Mouse (Mus musculus) heart, postnatal 10 days (tissue): ENCODE measurements at regions not wholly inside any gene's neighbourhood (a gene's known extent, or its start where the extent isn't known, plus 50 kb on each side); places are given as distances from the start of the nearest gene placed in this dataset.
A peak's percentile ranks its signal among the peaks of the same experiment; 100 is the strongest.
"Not testable (repeated sequence)": the region's sequence is repeated elsewhere in the genome, so short reads cannot be mapped to it uniquely, and the experiment has no call there.

Experiments
- DNase-seq, 2 experiments: peaks; one replicate each; pipeline ENCODE4 v3.0.0; 2021
- intact Hi-C: fragments of 180-260 bp; cut with DNase I; formaldehyde crosslinking; loops from one replicate; pipeline ENCODE4 v1.15.1; 2025

DNA sequence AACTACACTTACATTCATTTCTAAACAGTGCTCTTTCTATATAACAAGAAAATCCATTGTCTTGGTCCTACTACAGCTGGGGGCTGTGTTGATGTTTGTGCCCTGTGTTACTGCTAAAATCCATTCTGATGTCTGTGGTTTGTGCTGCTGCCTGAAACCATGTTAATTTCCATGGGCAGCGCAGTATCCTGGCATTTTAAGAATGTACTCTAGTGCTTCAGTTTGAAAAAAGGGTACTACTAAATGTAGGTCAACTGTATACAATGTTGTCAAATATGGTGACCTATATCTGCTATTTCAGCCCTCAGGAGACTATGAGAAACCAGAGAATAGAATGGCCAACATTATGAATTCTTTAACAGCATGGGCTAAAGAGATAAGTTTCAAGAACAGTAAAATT is 1052.2 kb downstream of the Hace1 start:
- no peak for DNase-seq
- intact Hi-C loops: no loop called here

DNA sequence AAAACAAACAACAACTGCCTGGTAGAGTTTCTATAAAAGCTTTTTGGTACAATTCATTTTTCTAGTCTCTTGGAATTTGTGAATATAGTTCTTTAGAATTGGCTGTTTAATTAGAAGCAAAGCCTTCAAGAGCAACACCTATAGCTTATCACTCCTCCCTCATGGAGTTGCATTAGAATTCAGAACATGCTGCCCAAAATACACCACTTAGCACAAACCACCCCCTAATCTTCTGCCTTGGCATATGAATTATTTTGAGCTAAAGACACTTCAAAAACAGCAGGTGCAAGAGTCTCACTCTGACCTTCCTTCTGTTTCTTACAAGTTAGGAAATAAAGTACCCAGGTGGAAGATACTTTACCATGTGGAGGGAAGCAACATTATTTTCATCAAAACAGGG is 1085.4 kb downstream of the Hace1 start:
- DNase-seq: no peak
- intact Hi-C loops: no loop called here

DNA sequence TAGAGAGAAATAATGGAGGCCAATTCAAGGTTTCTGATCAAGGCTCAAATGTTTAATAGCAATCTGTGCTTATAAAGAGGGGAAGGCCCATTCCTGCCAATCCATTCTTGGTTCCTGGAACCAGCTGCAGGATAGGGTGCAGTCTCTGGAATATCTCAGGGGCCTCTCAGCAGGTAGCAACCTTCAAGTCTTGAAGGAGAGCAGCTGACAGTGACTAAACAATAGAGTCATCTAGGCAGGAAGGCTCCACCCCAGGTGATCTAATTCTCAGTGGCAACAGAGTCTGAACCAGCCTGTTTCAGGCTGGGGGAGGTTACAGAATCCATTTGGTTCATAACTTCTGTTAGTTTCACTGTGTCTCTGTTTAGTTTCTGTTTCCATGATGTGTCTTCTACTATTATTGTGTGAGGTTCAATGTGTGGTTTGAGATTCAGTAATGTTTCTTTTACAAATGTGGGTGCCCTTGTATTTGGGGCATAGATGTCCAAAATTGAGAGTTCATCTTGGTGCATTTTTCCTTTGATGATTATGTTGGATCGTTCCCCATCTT is 1112.3 kb downstream of the Hace1 start:
- intact Hi-C loops, DNase-seq: not testable (repeated sequence)

DNA sequence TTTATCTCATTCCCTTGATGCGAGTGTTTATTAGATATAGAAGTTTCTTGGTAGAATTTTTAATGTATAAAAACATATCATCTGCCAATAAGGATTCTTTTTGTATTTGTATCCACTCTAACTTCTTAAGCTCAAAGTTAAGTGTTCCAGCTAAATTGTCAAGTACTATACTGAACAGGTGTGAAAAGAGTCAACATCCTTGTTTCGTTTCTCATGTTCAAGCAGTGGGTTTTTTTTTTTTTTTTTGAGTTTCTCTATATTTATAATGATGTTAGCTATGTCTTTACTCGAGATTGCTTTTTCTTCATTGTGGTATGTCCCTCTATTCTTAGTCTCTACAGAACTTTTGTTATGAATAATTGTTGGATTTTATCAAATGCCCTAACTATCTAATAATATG is 1115.0 kb downstream of the Hace1 start:
- DNase-seq: no peak
- intact Hi-C loops: no loop called here

DNA sequence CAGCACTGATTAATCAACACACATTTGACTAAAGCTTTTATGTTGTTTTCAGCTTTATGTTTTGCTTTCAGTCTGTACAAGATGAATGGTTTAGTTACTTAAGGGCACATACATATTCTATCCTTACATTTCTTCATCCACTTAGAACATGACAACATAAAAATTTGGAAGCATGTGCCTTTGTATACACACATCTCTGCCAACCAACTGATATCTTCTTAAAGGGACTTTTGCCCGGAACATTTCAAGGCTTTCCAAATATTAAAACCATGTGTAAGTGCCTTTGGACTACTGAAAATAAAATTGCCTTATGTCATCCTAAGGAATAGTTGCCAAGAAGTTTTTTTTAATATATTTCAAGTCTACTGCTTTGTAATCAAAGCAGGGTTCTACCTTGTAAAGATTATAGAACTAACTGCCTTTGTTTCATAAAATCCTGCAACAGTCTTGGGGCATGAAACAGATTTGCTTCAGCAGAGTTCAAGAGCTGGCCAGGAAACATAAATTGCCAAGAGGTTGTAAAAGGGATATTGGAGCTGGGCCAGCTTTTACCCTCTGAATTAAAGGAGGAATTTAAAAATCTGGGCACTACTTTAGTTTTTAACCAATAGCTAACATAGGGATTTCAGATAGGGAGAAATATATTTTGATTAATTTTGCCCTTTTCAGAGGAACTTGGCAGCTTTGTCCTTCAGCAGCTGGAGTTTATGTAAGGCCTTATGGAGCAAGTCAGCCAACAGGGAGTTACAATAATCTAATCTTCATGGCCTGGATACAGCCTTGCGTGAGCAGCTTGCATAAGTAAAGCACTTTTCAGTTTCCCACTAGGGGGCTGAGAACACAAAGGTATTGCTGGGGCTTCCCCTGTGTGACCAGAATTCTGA is 1120.0 kb downstream of the Hace1 start:
- peak; percentile 43 to 68 for DNase-seq
- intact Hi-C loops: no loop called here

DNA sequence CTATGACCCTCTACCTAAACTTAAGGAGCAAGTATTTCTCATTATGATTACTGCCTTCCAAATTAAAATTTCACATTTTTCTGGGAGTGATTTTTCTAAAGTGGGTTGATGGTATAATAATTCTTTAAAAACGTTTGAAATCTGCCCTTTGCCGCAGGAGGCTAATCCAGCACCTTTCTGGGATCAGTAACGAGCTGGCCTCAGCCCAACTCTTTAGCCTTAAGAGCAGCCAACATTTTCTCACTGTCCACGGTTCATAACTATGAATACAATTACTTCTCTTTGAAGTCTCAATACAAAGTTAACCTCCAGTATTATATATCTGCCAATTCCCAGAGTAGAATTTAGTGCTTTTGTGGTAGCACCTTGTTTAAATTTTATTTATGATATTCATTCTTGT is 1123.6 kb downstream of the Hace1 start:
- DNase-seq: no peak
- intact Hi-C loops: no loop called here

DNA sequence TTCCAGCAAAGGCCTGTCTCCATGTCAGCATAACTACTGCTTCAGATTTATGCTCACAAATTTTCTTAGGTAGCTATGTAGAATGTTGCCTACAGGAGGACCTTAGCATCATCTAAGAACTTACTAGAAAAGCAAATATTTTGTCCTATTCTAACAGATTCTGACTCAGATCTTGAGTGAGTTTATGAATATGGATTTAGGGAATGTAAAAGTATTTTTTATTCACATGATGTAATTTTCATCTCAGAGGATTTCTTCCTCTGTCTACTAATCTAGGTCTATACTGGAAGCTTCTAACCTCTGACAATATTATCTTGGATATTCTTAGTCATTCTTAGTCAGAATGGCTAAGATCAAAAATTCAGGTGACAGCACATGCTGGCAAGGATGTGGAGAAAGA is 1130.4 kb downstream of the Hace1 start:
- DNase-seq, intact Hi-C loops: not testable (repeated sequence)

DNA sequence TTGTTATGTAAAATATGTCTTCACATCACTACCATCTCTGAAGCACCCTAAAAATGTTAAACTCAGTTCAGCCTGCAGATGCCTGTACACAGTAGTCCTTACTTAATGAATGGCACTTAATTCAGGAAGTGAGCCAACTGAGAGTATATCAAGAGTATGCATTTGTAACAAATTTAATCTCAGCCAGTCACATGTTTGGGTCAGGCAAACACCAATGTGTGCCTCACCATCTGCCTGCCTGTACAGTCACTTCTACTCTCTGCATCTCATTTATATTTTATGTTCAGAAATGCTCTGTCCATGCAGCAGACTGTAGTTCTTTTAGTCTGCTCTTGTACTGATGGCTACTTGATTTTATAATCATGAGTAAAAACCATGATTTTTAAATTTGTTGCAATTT is 1135.1 kb downstream of the Hace1 start:
- intact Hi-C loops: no loop called here
- DNase-seq: no peak

DNA sequence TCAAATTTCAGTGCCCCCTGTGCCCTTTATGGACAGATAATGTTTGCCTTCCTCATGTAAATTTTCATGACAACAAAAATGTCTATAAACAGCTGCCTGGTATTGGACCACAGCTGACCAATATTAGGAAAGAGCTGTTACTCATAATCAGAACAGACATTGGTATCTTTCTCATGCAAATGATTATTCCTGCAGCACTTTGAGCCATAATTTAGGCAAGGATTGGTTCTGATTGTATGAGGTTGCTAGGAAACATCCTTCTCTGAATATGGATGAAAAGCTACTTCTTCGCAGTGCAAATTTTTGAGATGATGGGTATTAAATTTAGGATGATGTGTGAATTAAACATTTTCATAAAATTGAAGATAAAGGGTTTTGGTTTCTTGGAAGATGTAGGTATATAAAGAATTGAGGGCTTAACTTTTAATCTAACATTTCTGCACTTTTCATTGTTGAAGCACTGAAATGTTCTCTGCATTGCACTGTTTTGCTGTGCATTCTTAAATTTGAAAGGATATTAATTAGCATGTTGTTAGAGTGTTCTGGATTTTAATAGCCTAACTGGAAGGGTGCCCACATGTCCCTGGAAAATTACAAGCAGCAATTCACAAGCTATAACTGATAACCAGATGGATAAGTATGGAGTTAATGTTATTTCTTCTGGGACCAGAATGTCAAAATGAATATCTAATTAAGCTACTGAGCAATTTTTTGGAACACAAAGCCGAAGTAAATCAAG is 1140.9 kb downstream of the Hace1 start:
- DNase-seq: no peak
- intact Hi-C loops: no loop called here

DNA sequence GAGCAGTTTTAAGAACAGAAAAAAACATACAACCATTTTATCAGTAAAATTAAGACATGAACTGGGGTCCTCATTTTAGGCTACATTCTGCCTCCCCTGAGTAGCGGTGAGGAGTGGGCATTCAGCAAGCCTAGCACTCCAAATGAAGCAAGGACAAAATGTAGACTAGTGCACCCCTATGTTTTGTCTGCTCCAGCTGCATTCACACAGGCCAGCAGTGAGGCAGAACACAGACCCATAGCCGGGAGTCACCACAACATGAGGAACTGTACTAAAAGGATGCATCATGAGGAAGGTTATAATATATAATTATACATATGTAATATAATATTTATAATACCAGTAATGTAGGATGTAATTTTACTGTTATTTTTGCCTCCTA is 1141.5 kb downstream of the Hace1 start:
- no peak for DNase-seq
- intact Hi-C loops: no loop called here

DNA sequence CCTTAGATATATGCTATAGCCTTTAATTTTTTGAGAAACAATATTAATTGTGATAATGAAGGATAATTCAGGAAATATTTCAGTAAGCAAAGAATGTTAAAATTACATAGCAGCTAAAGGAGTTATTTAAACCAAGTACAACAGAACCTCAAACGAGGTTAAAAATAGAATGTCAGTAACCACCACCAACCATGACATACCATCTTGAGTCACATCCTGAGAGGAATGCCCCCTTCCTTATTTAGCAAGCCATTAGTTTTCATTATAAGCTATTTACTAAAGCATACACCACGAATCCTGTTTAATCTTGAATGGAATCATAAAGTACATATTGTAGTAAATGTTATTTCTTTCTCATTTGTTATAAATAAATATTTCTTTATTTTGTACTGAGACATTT is 1146.0 kb downstream of the Hace1 start:
- intact Hi-C loops: no loop called here
- DNase-seq: no peak

DNA sequence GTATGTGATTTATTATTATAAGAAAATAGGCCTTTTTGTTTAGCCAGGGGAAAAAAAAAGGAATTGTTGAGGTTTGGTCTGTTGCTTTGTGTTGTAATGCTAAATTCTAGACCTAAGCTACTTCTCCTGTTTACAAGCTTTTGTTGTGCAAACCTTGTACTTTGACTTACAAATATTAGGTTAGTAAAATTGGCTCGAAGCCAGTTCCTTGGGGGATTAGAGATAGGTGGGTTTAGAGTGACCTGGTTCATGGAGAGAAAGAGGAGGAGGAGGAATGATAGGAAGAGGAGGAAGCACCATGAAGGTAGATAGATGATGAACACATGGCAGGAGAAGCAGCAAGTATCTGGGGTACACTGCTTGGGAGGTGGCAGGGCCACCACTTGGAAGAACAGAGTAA is 1153.0 kb downstream of the Hace1 start:
- no peak for DNase-seq
- intact Hi-C loops: no loop called here

DNA sequence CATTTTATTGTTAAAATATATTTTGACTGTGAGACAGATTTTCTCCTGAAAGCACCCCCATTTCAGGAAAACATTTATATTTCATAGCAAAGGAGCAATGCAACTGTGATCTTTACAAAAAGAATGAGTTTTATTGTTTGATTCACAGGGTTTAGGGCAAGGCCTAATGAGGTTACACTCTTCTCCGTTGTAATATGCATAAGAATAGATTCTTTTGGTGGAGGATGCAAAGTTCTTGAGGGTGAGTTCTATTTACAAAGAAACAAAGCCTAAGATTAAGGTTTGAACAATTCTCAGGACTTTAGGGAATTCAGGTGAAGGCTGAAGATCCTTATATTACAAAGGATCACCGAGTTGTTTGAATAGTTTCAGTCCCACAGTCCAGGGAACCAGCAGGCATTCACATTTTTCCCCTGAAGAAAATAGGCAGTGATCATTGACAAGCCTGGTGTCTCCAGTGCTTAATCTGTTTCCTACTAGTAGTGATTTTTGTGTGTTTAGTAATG is 1156.2 kb downstream of the Hace1 start:
- DNase-seq: no peak
- intact Hi-C loops: no loop called here

DNA sequence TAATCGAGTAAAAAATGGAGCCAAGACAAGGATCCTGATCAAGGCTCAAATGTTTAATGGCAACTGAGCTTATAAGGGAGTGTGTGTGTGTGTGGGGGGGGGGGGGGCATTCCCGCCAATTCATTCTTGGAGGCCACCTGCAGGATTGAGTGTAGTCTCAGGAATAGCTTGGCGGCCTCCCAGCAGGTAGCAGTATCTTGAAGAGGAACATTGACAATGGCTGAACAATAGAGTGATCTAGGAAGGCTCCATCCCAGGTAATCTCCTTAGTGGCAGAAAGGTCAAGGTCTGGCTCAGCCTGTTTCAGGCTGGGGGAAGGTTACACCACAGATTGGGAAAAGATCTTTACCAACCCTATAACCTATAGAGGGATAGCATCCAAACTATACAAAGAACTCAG is 1163.5 kb downstream of the Hace1 start:
- intact Hi-C loops: no loop called here
- DNase-seq: no peak

DNA sequence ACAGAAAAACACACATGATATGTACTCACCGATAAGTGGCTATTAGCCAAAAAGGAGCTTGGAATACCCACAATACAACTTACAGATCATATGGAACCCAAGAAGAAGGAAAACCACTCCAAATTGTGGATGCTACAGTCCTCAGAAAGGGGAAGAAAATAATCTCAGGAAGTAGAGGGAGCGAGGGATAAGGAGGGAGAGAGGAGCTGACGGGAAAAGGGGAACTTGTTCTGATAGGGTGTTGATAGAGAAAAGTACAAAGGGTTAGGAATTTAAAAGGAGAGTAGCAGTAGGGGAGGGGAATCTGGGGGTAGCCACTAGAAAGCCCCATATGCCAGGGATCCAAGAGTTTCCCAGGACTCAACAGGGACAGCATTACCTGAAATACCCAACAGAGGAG is 1164.5 kb downstream of the Hace1 start:
- intact Hi-C loops: no loop called here
- no peak for DNase-seq

DNA sequence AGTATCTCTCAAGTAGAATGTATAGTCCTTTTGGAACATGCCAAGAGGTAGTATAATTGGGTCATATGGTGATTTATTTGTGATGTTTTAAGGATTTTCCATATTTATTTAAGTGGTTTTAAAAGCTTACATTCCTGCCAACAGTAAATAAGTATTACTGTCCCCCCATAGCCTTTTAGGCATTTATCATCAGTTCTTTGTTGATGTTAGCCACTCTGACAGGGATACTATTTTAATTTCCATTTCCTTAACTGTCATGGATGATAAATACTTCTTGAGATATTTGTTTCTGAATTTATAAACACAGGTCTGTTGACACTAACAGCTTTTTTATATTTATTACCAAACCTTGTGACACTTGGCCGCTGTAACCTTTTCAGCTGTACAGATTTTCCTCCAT is 1183.3 kb downstream of the Hace1 start:
- intact Hi-C loops: no loop called here
- no peak for DNase-seq

DNA sequence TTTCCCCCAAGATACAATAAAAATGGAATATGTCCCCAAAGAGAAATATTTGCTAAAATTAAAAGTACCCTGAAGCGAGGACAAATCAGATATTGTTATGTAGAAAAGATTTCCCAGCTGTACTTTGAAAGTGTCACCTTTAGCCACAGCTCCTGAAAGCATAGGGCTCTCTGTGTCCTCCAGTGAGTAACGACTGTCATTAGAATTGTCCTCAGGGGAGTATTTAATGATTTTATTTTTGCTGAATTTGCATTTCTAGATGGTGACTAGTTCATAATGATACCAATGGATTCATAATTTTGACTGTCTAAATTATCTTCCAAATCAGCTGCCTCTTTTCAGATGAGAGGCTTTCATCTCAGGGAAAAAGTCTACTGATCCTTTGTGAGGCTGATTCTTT is 1201.1 kb downstream of the Hace1 start:
- intact Hi-C loops: no loop called here
- no peak for DNase-seq

DNA sequence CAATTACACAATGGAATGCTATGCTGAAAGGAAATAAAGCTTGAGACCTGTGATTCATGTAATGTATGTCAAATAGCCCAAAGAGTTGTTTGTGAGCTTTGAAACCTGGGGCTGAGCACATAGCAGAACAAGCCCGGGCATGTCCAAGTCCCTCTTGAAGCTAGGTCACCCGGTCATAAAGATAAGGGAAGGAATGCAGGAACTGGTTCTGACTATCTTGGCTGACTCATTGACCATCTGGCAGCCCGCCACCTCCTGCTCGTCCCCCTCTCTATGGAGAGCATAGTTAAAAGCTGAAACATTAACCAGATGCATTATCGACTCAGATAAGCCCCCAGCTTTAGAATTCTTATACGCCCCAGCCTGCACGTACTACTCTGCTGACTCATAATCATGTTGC is 1208.1 kb downstream of the Hace1 start:
- intact Hi-C loops: not testable (repeated sequence)
- DNase-seq: peak; percentile 64 to 73

DNA sequence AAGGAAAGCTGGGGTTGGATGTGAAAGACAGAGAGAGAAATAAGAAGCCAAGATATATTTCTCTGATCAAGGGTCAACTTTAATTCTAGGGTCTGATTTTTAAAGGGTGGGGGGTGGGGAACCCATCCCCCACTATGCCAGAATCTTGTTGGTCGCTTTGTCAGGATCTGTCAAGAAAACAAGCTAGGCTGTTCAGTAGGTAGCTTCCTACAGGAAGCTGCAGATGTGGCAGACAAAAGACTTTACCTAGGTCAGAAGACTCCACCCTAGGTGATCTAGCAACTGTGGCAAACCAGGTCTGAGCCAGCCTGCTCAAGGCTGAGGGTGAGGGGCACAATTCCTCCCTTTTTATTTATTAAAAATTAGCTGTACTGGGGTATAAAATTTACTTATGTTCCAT is 1236.6 kb downstream of the Hace1 start:
- DNase-seq: no peak

DNA sequence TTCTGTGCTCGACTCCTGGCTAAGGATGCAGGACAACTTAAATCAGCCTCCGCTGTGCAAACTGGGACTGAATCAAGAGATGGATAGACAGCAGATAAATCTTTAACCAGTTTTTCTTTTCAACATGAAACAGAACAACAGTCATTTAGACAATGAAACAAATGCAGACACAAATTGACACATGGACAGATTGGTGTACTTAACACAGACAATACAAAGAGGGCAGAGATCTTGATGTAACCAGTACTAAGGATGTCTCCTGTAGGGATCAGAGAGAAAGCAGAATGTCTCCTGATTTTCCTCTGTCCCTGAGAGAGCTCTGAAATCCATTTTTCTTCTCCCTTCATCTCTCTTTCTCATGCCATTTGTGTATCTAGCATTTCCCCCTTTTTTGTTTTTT is 1241.5 kb downstream of the Hace1 start:
- no peak for DNase-seq
- intact Hi-C loops: no loop called here

More for the DNA sequence above, 1236.6 kb downstream of the Hace1 start:
- intact Hi-C loops: no loop called here

DNA sequence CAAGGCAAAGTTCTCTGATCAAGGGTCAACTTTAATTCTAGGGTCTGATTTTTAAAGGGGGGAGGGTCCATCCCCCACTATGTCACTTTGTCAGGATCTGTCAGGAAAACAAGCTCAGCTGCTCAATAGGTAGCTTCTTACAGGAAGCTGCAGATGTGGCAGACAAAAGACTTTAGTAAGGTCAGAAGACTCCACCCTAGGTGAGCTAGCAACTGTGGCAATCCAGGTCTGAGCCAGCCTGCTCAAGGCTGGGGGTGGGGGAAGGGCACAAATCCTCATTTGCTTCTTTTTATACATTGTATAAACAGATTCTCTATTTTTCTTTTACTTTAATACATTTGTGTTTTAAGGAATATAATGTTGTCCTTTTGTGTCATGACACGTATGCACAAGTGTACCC is 1242.3 kb downstream of the Hace1 start:
- no peak for DNase-seq
- intact Hi-C loops: no loop called here

DNA sequence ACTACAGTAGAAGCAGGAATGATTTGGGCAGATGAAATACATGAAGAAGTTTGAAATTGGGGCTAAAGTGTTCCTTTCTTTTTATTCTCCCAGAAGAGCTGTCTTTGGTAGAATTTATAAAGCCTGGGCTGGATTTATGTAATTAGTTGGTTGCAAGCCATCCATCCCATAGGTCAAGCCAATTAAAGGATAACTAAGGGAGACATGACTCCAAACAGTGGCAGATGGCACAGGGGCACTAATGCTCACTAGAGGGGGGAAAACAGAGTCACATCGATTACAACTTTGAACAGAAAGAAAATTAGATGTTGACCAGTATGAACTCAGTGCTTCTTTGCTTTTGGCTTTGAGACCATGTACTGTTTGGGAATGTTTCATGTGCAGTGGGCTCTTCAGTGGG is 1246.2 kb downstream of the Hace1 start:
- no peak for DNase-seq

More for the DNA sequence above, 1246.2 kb downstream of the Hace1 start:
- intact Hi-C loops: no loop called here
